14 mouse cellular contexts compared by ENCODE assay signal in genomic region chr17:13546669-13547085, GRCm38 (mm10).
DNase-seq lines count a peak whose midpoint lies in the region; ATAC-seq and TF ChIP-seq lines count a peak whose summit lies in the region.
"Had no signal": no experiment of that assay in that cellular context is flagged by ENCODE, and none has a peak within 500 bp of the region (broad histone marks: within the 10 kb centered on the region; RNA-seq: fewer than 3 reads in every experiment).

No protein-coding gene starts in this region.

- intact Hi-C loops in left cerebral cortex, postnatal 14 days (cut with DNase I): no loop called here

- H3K27me3 ChIP-seq in cerebellum, adult 2 months (ENCODE audit: control insufficient read depth, insufficient read depth, low read length): no peaks in the 10 kb centered on the region
- no peaks in the 10 kb centered on the region for H3K27me3 ChIP-seq in limb, embryonic 10.5 days (ENCODE audit: low read depth, poor library complexity, severe bottlenecking)
- H3K27me3 ChIP-seq: liver, embryonic 13.5 days; stomach, embryonic 15.5 days had no signal

- TF ChIP-seq CTCF in cerebellum, adult 2 months (IDR thresholded peaks at IDR 0.05; ENCODE audit: borderline replicate concordance, insufficient read depth, low read depth, low read length): no peak
- no peak for TF ChIP-seq CTCF in brain, embryonic 14.5 days (IDR thresholded peaks at IDR 0.05; ENCODE audit: borderline replicate concordance, extremely low read depth, insufficient read depth, insufficient read length)

- H3K4me1 ChIP-seq in cerebellum, adult 2 months (ENCODE audit: control insufficient read depth, insufficient read depth, low read length): no peaks in the 10 kb centered on the region
- H3K4me1 ChIP-seq in limb, embryonic 10.5 days: no peaks in the 10 kb centered on the region; the same call in 1 of the 2 replicates
- H3K4me1 ChIP-seq: liver, embryonic 13.5 days; stomach, embryonic 15.5 days had no signal

- no peaks in the 10 kb centered on the region for H3K36me3 ChIP-seq in limb, embryonic 10.5 days
- H3K36me3 ChIP-seq: liver, embryonic 13.5 days; stomach, embryonic 15.5 days had no signal

- TF ChIP-seq POLR2A in cerebellum, adult 2 months (IDR thresholded peaks at IDR 0.05; ENCODE audit: borderline replicate concordance, insufficient read depth, low read length): no peak
- no peak for TF ChIP-seq POLR2A in brain, embryonic 14.5 days (IDR thresholded peaks at IDR 0.05; ENCODE audit: borderline replicate concordance, extremely low read depth, insufficient read depth, insufficient read length, poor library complexity, severe bottlenecking)

- 66% methylated on average over 7 of the region's 7 CpGs for WGBS in cerebellum, adult 2 months
- 87% methylated on average over 7 of the region's 7 CpGs for WGBS in limb, embryonic 10.5 days

- ATAC-seq in cerebellum, adult (ENCODE audit: insufficient number of reproducible peaks, low FRiP score, low TSS enrichment): no peak
- ATAC-seq: activated CD4-positive, CD25-positive, alpha-beta regulatory T cell, adult 4 months; inflammation-experienced regulatory T-cells, adult 6 months had no signal

- H3K4me3 ChIP-seq in cerebellum, adult 2 months (replicated peaks; ENCODE audit: insufficient read depth, low read depth, low read length): no peak overlapping the region
- no peak overlapping the region for H3K4me3 ChIP-seq in limb, embryonic 10.5 days
- H3K4me3 ChIP-seq: liver, embryonic 13.5 days; myocyte; stomach, embryonic 15.5 days had no signal

- DNase-seq in cerebellum, adult 2 months: peak; percentile 20 to 22
- peak; percentile 68 for DNase-seq in brain, embryonic 14.5 days (ENCODE audit: low read depth)
- peak; percentile 95 for DNase-seq in layer of hippocampus, adult 11-12 months (ENCODE audit: low spot score)
- peak; percentile 66 to 78 for DNase-seq in left cerebral cortex, postnatal 14 days (ENCODE audit: low spot score in 2 of 2)
- no peak for DNase-seq in gastrocnemius, postnatal 4 days (ENCODE audit: low spot score in 2 of 2)
- no peak for DNase-seq in limb, embryonic 10.5 days (ENCODE audit: low spot score)
- no peak for DNase-seq in MN1 (ENCODE audit: low spot score)
- DNase-seq: kidney, postnatal 36 days; liver, embryonic 13.5 days had no signal

- H3K27ac ChIP-seq in cerebellum, adult 2 months (ENCODE audit: insufficient read depth, low read length): no peak overlapping the region
- no peak overlapping the region for H3K27ac ChIP-seq in limb, embryonic 10.5 days
- H3K27ac ChIP-seq: liver, embryonic 13.5 days; stomach, embryonic 15.5 days had no signal

- peaks cover 65% of the 10 kb centered on the region for H3K9me3 ChIP-seq in limb, embryonic 10.5 days (replicated peaks)

Comparison
In these comparisons a context has a peak if more than half of its experiments do, and no peak if none do; other contexts are left out.
1. DNase-seq: peak in cerebellum, adult 2 months (2 of 2), brain, embryonic 14.5 days (single experiment), layer of hippocampus, adult 11-12 months (single experiment) and left cerebral cortex, postnatal 14 days (2 of 2); none in gastrocnemius, postnatal 4 days (0 of 2), limb, embryonic 10.5 days (single experiment) and MN1 (single experiment).